Mouse (Mus musculus): ENCODE results near the gene Phactr2. TPM values are rescaled to one million over a fixed set of nuclear protein-coding genes. Genes with fewer than 3 reads are reported as not detected.

Phactr2 gene
- polyA plus RNA-seq, 1 experiment from 2014 or later = 4.6 TPM

- H3K9me3 ChIP-seq (replicated peaks) = no peaks in the 10 kb centered on the region
- H3K4me1 ChIP-seq (replicated peaks) = no peaks in the 10 kb centered on the region
- H3K36me3 ChIP-seq (replicated peaks) = no peaks in the 10 kb centered on the region
- H3K27ac ChIP-seq (replicated peaks) = no peak overlapping the region
- 66% methylated on average over 7 of the region's 7 CpGs for WGBS (ENCODE audit: insufficient replicate concordance)
- no peaks in the 10 kb centered on the region for H3K27me3 ChIP-seq
- no peak for ATAC-seq (ENCODE audit: insufficient read depth)
- H3K9ac ChIP-seq = no peak overlapping the region
- no peak overlapping the region for H3K4me3 ChIP-seq (replicated peaks)
- no peak overlapping the region for H3K4me2 ChIP-seq
These were observed 203.9 kb downstream of the Phactr2 start for GRCm38 (mm10) chr10:13270270-13270669.

- no peak overlapping the region for H3K4me3 ChIP-seq (replicated peaks)
- H3K9ac ChIP-seq = no peak overlapping the region
- no peaks in the 10 kb centered on the region for H3K27me3 ChIP-seq
- H3K4me2 ChIP-seq = no peak overlapping the region
- ATAC-seq (ENCODE audit: insufficient read depth) = no peak
- no peaks in the 10 kb centered on the region for H3K36me3 ChIP-seq (replicated peaks)
- WGBS (ENCODE audit: insufficient replicate concordance) = 55% methylated on average over 3 of the region's 3 CpGs
- H3K27ac ChIP-seq (replicated peaks) = no peak overlapping the region
- H3K4me1 ChIP-seq (replicated peaks) = no peaks in the 10 kb centered on the region
- no peaks in the 10 kb centered on the region for H3K9me3 ChIP-seq (replicated peaks)
These were observed 215.0 kb downstream of the Phactr2 start for GRCm38 (mm10) chr10:13259251-13259650.

GRCm38 (mm10) chr10:13256196-13256595, 218.0 kb downstream of the Phactr2 start:
- no peaks in the 10 kb centered on the region for H3K9me3 ChIP-seq (replicated peaks)
- H3K36me3 ChIP-seq (replicated peaks) = no peaks in the 10 kb centered on the region
- no peaks in the 10 kb centered on the region for H3K4me1 ChIP-seq (replicated peaks)
- no peak overlapping the region for H3K27ac ChIP-seq (replicated peaks)
- H3K9ac ChIP-seq = no peak overlapping the region
- no peaks in the 10 kb centered on the region for H3K27me3 ChIP-seq
- 65% methylated on average over 7 of the region's 7 CpGs for WGBS (ENCODE audit: insufficient replicate concordance)
- no peak for ATAC-seq (ENCODE audit: insufficient read depth)
- H3K4me2 ChIP-seq = no peak overlapping the region
- H3K4me3 ChIP-seq (replicated peaks) = no peak overlapping the region

GRCm38 (mm10) chr10:13250280-13250679, 223.9 kb downstream of the Phactr2 start:
- H3K4me2 ChIP-seq = no peak overlapping the region
- no peak overlapping the region for H3K4me3 ChIP-seq (replicated peaks)
- no peaks in the 10 kb centered on the region for H3K4me1 ChIP-seq (replicated peaks)
- 54% methylated on average over 2 of the region's 2 CpGs for WGBS (ENCODE audit: insufficient replicate concordance)
- no peak for ATAC-seq (ENCODE audit: insufficient read depth)
- no peak overlapping the region for H3K27ac ChIP-seq (replicated peaks)
- no peaks in the 10 kb centered on the region for H3K9me3 ChIP-seq (replicated peaks)
- no peak overlapping the region for H3K9ac ChIP-seq
- H3K36me3 ChIP-seq (replicated peaks) = no peaks in the 10 kb centered on the region; the same call in 1 of the 2 replicates
- H3K27me3 ChIP-seq = no peaks in the 10 kb centered on the region

GRCm38 (mm10) chr10:13249126-13249525, 225.1 kb downstream of the Phactr2 start:
- WGBS (ENCODE audit: insufficient replicate concordance) = 76% methylated on average over 8 of the region's 8 CpGs
- H3K9me3 ChIP-seq (replicated peaks) = no peaks in the 10 kb centered on the region
- ATAC-seq (ENCODE audit: insufficient read depth) = no peak

GRCm38 (mm10) chr10:13245714-13246113, 228.5 kb downstream of the Phactr2 start:
- Histone ChIP-seq H3K4me3 (replicated peaks) (no peak overlapping the region), H3K27ac (replicated peaks) (no peak overlapping the region), H3K27me3 (no peaks in the 10 kb centered on the region), H3K9ac (no peak overlapping the region), H3K4me2 (no peak overlapping the region), H3K36me3 (replicated peaks) (no peaks in the 10 kb centered on the region; the same call in 1 of the 2 replicates), H3K4me1 (replicated peaks) (0 out of 2 replicates have a peak, but pooled peaks cover 4% of the 10 kb centered on the region), H3K9me3 (replicated peaks) (no peaks in the 10 kb centered on the region)
- WGBS (ENCODE audit: insufficient replicate concordance) = 49% methylated on average over 6 of the region's 6 CpGs
- ATAC-seq (ENCODE audit: insufficient read depth) = no peak

More at GRCm38 (mm10) chr10:13249126-13249525, 225.1 kb downstream of the Phactr2 start:
- no peaks in the 10 kb centered on the region for H3K27me3 ChIP-seq
- no peak overlapping the region for H3K4me3 ChIP-seq (replicated peaks)
- no peak overlapping the region for H3K27ac ChIP-seq (replicated peaks)
- H3K36me3 ChIP-seq (replicated peaks) = no peaks in the 10 kb centered on the region; the same call in 1 of the 2 replicates
- no peak overlapping the region for H3K4me2 ChIP-seq
- H3K9ac ChIP-seq = no peak overlapping the region
- no peaks in the 10 kb centered on the region for H3K4me1 ChIP-seq (replicated peaks)

GRCm38 (mm10) chr10:13244192-13244591, 230.0 kb downstream of the Phactr2 start:
- WGBS (ENCODE audit: insufficient replicate concordance) = 51% methylated on average over 3 of the region's 3 CpGs
- H3K9ac ChIP-seq = no peak overlapping the region
- 0 out of 2 replicates have a peak, but pooled peaks cover 4% of the 10 kb centered on the region for H3K4me1 ChIP-seq (replicated peaks)
- H3K9me3 ChIP-seq (replicated peaks) = no peaks in the 10 kb centered on the region
- H3K27ac ChIP-seq (replicated peaks) = no peak overlapping the region
- H3K4me2 ChIP-seq = no peak overlapping the region
- peak; percentile 60 for ATAC-seq (ENCODE audit: insufficient read depth)
- H3K4me3 ChIP-seq (replicated peaks) = no peak overlapping the region
- H3K27me3 ChIP-seq = no peaks in the 10 kb centered on the region
- H3K36me3 ChIP-seq (replicated peaks) = no peaks in the 10 kb centered on the region; the same call in 1 of the 2 replicates

- no peaks in the 10 kb centered on the region for H3K36me3 ChIP-seq (replicated peaks)
- 17% methylated on average over 4 of the region's 4 CpGs for WGBS (ENCODE audit: insufficient replicate concordance)
- H3K4me1 ChIP-seq (replicated peaks) = 0 out of 2 replicates have a peak, but pooled peaks cover 4% of the 10 kb centered on the region
- no peak overlapping the region for H3K27ac ChIP-seq (replicated peaks)
- peak; percentile 47; the same call in 1 of the 2 replicates for ATAC-seq (ENCODE audit: insufficient read depth)
- H3K9me3 ChIP-seq (replicated peaks) = no peaks in the 10 kb centered on the region
- no peak overlapping the region for H3K4me2 ChIP-seq
- H3K4me3 ChIP-seq (replicated peaks) = no peak overlapping the region
- no peaks in the 10 kb centered on the region for H3K27me3 ChIP-seq
- no peak overlapping the region for H3K9ac ChIP-seq
These were observed 233.8 kb downstream of the Phactr2 start for GRCm38 (mm10) chr10:13240431-13240830.

GRCm38 (mm10) chr10:13238188-13238587, 236.0 kb downstream of the Phactr2 start:
- no peak overlapping the region for H3K4me3 ChIP-seq (replicated peaks)
- H3K27ac ChIP-seq (replicated peaks) = no peak overlapping the region
- no peaks in the 10 kb centered on the region for H3K27me3 ChIP-seq
- 0 out of 2 replicates have a peak, but pooled peaks cover 4% of the 10 kb centered on the region for H3K4me1 ChIP-seq (replicated peaks)
- ATAC-seq (ENCODE audit: insufficient read depth) = no peak
- WGBS (ENCODE audit: insufficient replicate concordance) = 63% methylated on average over 4 of the region's 4 CpGs
- H3K4me2 ChIP-seq = no peak overlapping the region
- H3K36me3 ChIP-seq (replicated peaks) = no peaks in the 10 kb centered on the region
- no peak overlapping the region for H3K9ac ChIP-seq
- H3K9me3 ChIP-seq (replicated peaks) = no peaks in the 10 kb centered on the region

- Histone ChIP-seq H3K27me3 (no peaks in the 10 kb centered on the region), H3K4me1 (replicated peaks) (0 out of 2 replicates have a peak, but pooled peaks cover 4% of the 10 kb centered on the region)
These were observed 237.3 kb downstream of the Phactr2 start for GRCm38 (mm10) chr10:13236866-13237265.

GRCm38 (mm10) chr10:13234503-13234902, 239.7 kb downstream of the Phactr2 start:
- Histone ChIP-seq H3K4me2 (no peak overlapping the region), H3K9me3 (replicated peaks) (no peaks in the 10 kb centered on the region), H3K36me3 (replicated peaks) (no peaks in the 10 kb centered on the region), H3K27me3 (no peaks in the 10 kb centered on the region), H3K4me1 (replicated peaks) (no peaks in the 10 kb centered on the region), H3K9ac (no peak overlapping the region), H3K4me3 (replicated peaks) (no peak overlapping the region), H3K27ac (replicated peaks) (no peak overlapping the region)
- 72% methylated on average over 3 of the region's 3 CpGs for WGBS (ENCODE audit: insufficient replicate concordance)
- no peak for ATAC-seq (ENCODE audit: insufficient read depth)

More at GRCm38 (mm10) chr10:13236866-13237265, 237.3 kb downstream of the Phactr2 start:
- Histone ChIP-seq H3K36me3 (replicated peaks) (no peaks in the 10 kb centered on the region), H3K9ac (no peak overlapping the region), H3K4me3 (replicated peaks) (no peak overlapping the region), H3K4me2 (no peak overlapping the region), H3K27ac (replicated peaks) (no peak overlapping the region), H3K9me3 (replicated peaks) (no peaks in the 10 kb centered on the region)
- ATAC-seq (ENCODE audit: insufficient read depth) = no peak
- 66% methylated on average over 5 of the region's 5 CpGs for WGBS (ENCODE audit: insufficient replicate concordance)

GRCm38 (mm10) chr10:13233941-13234340, 240.3 kb downstream of the Phactr2 start:
- Histone ChIP-seq H3K4me1 (replicated peaks) (no peaks in the 10 kb centered on the region), H3K27me3 (no peaks in the 10 kb centered on the region), H3K36me3 (replicated peaks) (no peaks in the 10 kb centered on the region), H3K9ac (no peak overlapping the region), H3K27ac (replicated peaks) (no peak overlapping the region), H3K9me3 (replicated peaks) (no peaks in the 10 kb centered on the region), H3K4me2 (no peak overlapping the region), H3K4me3 (replicated peaks) (no peak overlapping the region)
- ATAC-seq (ENCODE audit: insufficient read depth) = no peak
- 61% methylated on average over 10 of the region's 10 CpGs for WGBS (ENCODE audit: insufficient replicate concordance)
